Mouse (Mus musculus): ENCODE measurements at regions not wholly inside any gene's neighbourhood (a gene's known extent, or its start where the extent isn't known, plus 50 kb on each side); places are given as distances from the start of the nearest gene placed in this dataset.

DNA sequence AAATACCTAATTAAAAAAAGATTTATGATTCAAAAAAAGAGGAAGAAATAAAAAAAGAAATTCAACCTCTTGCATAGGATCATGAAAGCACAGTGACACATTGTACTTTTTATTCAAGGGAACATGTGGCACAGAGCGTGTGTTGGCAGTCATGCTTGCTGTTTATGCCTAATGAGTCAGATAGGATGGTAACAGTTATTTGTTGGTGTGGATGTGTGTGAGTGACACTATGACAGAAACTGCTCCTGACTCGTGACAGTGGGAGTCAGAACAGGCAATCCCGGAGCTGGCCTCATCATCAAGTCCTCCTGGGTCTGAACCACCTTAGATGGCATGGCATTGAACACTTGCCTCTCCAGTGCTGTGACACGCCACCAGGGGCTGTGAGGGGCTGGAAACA, 261.4 kb downstream of the Pax1 start:
- no peak for TF ChIP-seq GATA1 (IDR thresholded peaks at IDR 0.05; ENCODE audit: borderline replicate concordance, low read length)
- TF ChIP-seq FLI1 (IDR thresholded peaks at IDR 0.05; ENCODE audit: low read length) = no peak
